Mouse (Mus musculus) liver, postnatal 0 days (tissue): ENCODE measurements at regions not wholly inside any gene's neighbourhood (a gene's known extent, or its start where the extent isn't known, plus 50 kb on each side); places are given as distances from the start of the nearest gene placed in this dataset.

Experiments
- ATAC-seq: fragments of 200-750 bp; cut with Nextera tagmentation; 2 replicates; pipeline ENCODE4 v1.8.0; 2017; ENCODE audit warnings: mild to moderate bottlenecking, moderate library complexity
- DNase-seq: peaks from one replicate; pipeline ENCODE4 v3.0.0-alpha.2; 2016
- H3K27ac ChIP-seq: fragments of 300-500 bp; sonication (generic); 2 replicates; pipeline ENCODE4 v1.5.1; 2014; ENCODE audit warnings: antibody characterized with exemption, moderate library complexity, mild to moderate bottlenecking, low read depth
- H3K27me3 ChIP-seq: fragments of 300-500 bp; sonication (generic); 2 replicates; pipeline ENCODE4 v1.6.1; 2014; ENCODE audit warnings: low read length, control low read depth, mixed read lengths; ENCODE audit not compliant: insufficient read depth
- H3K36me3 ChIP-seq: fragments of 300-500 bp; sonication (generic); replicated peaks from 2 replicates; pipeline ENCODE4 v1.6.1; 2014; ENCODE audit warnings: mild to moderate bottlenecking, control low read depth, low read length, moderate library complexity, mixed read lengths; ENCODE audit not compliant: insufficient read depth
- H3K4me1 ChIP-seq: fragments of 300-500 bp; sonication (generic); 2 replicates; pipeline ENCODE4 v1.6.1; 2014; ENCODE audit warnings: antibody characterized with exemption, mild to moderate bottlenecking, control low read depth; ENCODE audit not compliant: insufficient read depth
- H3K4me2 ChIP-seq: fragments of 300-500 bp; sonication (generic); 2 replicates; pipeline ENCODE4 v1.6.1; 2014; ENCODE audit warnings: low read depth, mild to moderate bottlenecking, low read length, moderate library complexity, mixed read lengths
- H3K4me3 ChIP-seq: fragments of 300-500 bp; sonication (generic); 2 replicates; pipeline ENCODE4 v1.5.1; 2014; ENCODE audit warnings: low read depth, low read length
- H3K9ac ChIP-seq: fragments of 300-500 bp; sonication (generic); replicated peaks from 2 replicates; pipeline ENCODE4 v1.6.1; 2014; ENCODE audit warnings: mild to moderate bottlenecking, moderate library complexity
- H3K9me3 ChIP-seq: fragments of 300-500 bp; sonication (generic); 2 replicates; pipeline ENCODE4 v1.6.1; 2016; ENCODE audit warnings: mild to moderate bottlenecking, control low read depth, low read length, mixed read lengths
- CTCF ChIP-seq: sonication (generic); IDR thresholded peaks from 2 replicates; pipeline ENCODE4 v1.5.1; 2016; ENCODE audit warnings: antibody characterized with exemption, low read depth
- EP300 ChIP-seq: IDR thresholded peaks from 2 replicates; pipeline ENCODE4 v1.6.1; 2016; ENCODE audit warnings: antibody characterized with exemption, low read depth, mild to moderate bottlenecking
- WGBS: fragments of 180-500 bp; shearing (Covaris S2); extraction: QIAGEN DNeasy Blood & Tissue Kit; methylation state at CpG from one replicate; pipeline ENCODE4 v1.1.7; 2014; ENCODE audit not compliant: insufficient replicate concordance; 5-methylcytosine and 5-hydroxymethylcytosine counted together

DNA sequence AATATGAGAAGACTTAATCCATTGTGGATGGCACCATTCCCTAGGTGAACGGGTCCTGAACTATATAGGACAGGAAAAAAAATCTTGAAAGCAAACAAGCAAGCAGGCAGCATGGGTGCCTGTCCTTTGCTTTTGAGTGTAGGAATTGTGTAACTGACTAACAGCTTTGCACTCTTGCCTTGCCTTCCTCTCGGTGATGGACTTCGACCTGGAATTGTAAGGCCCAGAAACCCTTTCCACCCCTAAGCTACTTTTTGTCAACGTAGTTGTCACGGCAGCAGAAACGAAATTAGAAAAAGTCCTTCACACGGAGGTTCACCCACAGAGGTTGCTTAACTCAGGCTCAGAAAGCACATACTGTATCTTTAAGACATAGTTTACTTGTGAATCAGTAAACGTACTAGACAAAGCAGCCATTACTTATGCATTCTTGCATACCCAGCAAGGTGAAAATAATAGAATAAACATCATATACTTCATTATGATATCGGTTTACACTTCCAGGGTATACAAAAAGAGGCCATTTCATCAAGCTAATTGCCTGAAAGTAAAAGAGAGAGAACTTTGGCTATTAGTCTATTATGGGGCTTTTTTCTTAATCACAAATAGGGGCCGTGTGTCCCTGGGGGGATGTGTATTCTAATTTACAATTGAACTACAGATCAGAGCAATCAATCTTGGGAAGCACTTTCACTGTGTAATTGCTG lies 57.1 kb upstream of the Nr2f2 start:
- no peaks in the 10 kb centered on the region for H3K27me3 ChIP-seq
- TF ChIP-seq EP300 (no peak), CTCF (no peak)
- no peak overlapping the region for H3K4me3 ChIP-seq
- no peak for DNase-seq
- H3K36me3 ChIP-seq: no peaks in the 10 kb centered on the region
- no peak overlapping the region for H3K9ac ChIP-seq
- 60% methylated on average over 10 of the region's 10 CpGs for WGBS
- H3K27ac ChIP-seq: no peak overlapping the region
- no peaks in the 10 kb centered on the region for H3K9me3 ChIP-seq
- no peaks in the 10 kb centered on the region for H3K4me1 ChIP-seq
- ATAC-seq: peak; percentile 27; the same call in 1 of the 2 replicates
- no peak overlapping the region for H3K4me2 ChIP-seq

DNA sequence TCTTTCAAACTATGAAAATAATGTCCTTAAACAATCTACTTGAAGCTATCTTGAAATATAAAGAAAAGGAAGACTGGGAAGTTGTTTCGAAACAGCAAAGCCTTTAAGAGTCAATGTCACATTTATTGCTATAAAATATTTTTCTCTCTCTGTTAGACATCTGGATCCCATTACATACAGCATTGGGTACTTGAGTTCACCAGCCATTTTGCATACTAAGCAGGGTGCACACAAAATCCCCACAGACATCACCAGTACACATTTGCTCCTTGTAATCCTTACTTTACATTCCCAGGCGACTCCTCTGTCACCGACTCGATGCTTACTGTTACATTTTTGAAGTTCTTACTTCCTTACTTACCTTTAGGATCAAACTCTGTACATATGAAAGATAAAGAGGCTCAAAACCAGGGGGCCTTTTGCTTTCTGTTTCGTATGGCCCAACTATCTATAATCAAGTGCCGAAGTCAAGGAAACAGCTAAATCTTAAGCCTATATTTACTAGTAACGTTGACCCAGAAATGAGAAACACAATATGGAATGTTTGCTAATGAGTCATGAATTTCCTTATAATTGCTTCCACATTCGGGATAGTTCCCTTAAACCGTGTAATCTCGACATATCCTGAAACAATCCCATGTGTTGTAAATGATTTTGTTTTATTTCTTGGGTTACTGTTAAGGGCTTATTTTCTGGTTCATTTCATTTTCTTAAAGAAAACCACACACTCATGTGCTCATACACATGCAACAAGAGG lies 49.8 kb upstream of the Nr2f2 start:
- no peak overlapping the region for H3K9ac ChIP-seq

More for the DNA sequence above, 49.8 kb upstream of the Nr2f2 start:
- H3K36me3 ChIP-seq: no peaks in the 10 kb centered on the region
- no peak overlapping the region for H3K27ac ChIP-seq
- WGBS: 78% methylated on average over 10 of the region's 10 CpGs
- H3K4me1 ChIP-seq: no peaks in the 10 kb centered on the region
- no peak overlapping the region for H3K4me2 ChIP-seq
- no peak overlapping the region for H3K4me3 ChIP-seq
- DNase-seq (no peak), ATAC-seq (no peak)
- TF ChIP-seq EP300: no peak
- H3K9me3 ChIP-seq: no peaks in the 10 kb centered on the region
- no peaks in the 10 kb centered on the region for H3K27me3 ChIP-seq
